Mouse (Mus musculus) bone marrow macrophage, adult 2 months (primary cell): ENCODE results near the gene Sgpl1. TPM values are rescaled to one million over a fixed set of nuclear protein-coding genes. Genes with fewer than 3 reads are reported as not detected.

Experiments
- H3K27ac ChIP-seq: 2 replicates; pipeline ENCODE4 v1.5.1; 2012; ENCODE audit warnings: low read depth, low read length; ENCODE audit not compliant: insufficient read depth
- H3K4me1 ChIP-seq: 2 replicates; pipeline ENCODE4 v1.6.1; 2012; ENCODE audit warnings: low read length; ENCODE audit not compliant: control insufficient read depth, insufficient read depth
- H3K4me3 ChIP-seq: 2 replicates; pipeline ENCODE4 v1.5.1; 2012; ENCODE audit warnings: mild to moderate bottlenecking, low read length, moderate library complexity; ENCODE audit not compliant: insufficient read depth
- CTCF ChIP-seq: IDR thresholded peaks from 2 replicates; pipeline ENCODE4 v1.5.1; 2012; ENCODE audit warnings: low read depth, mild to moderate bottlenecking, low read length, moderate library complexity
- POLR2A ChIP-seq: IDR thresholded peaks from 2 replicates; pipeline ENCODE4 v1.6.1; 2012; ENCODE audit warnings: mild to moderate bottlenecking, low read depth, low read length, borderline replicate concordance
- polyA plus RNA-seq: library from polyadenylated mRNA; stranded (reverse); fragments of >200 nt; gene quantifications from 2 replicates; pipeline ENCODE4 v1.2.4, GENCODE M21; 2012; ENCODE audit not compliant: missing spikeins, insufficient read depth, insufficient read length

Gene Sgpl1
- polyA plus RNA-seq, 1 experiment: 268 TPM

GRCm38 (mm10) chr10:61091866-61092265 is 55.6 kb downstream of the Sgpl1 start:
- Histone ChIP-seq H3K27ac (no peak overlapping the region), H3K4me3 (no peak overlapping the region), H3K4me1 (no peaks in the 10 kb centered on the region)
- no peak for TF ChIP-seq CTCF
- TF ChIP-seq POLR2A: no peak

GRCm38 (mm10) chr10:61089170-61090142 is 58.0 kb downstream of the Sgpl1 start, which contains the start of gene Pcbd1:
TSS of gene Pcbd1 (plus strand) at chr10:61089331.
- H3K4me1 ChIP-seq: no peaks in the 10 kb centered on the region
- no peak within 1 kb of the TSS for H3K27ac ChIP-seq
- TF ChIP-seq POLR2A (no peak), CTCF (no peak)
- no peak within 1 kb of the TSS for H3K4me3 ChIP-seq

GRCm38 (mm10) chr10:61088468-61088867 is 59.0 kb downstream of the Sgpl1 start:
- Histone ChIP-seq H3K4me1 (no peaks in the 10 kb centered on the region), H3K27ac (no peak overlapping the region), H3K4me3 (no peak overlapping the region)
- TF ChIP-seq POLR2A: no peak
- no peak for TF ChIP-seq CTCF

GRCm38 (mm10) chr10:61086502-61086901 is 61.0 kb downstream of the Sgpl1 start:
- Histone ChIP-seq H3K27ac (no peak overlapping the region), H3K4me1 (no peaks in the 10 kb centered on the region)
- TF ChIP-seq CTCF (no peak), POLR2A (no peak)

GRCm38 (mm10) chr10:61085364-61085763 is 62.1 kb downstream of the Sgpl1 start:
- Histone ChIP-seq H3K4me1 (no peaks in the 10 kb centered on the region), H3K4me3 (no peak overlapping the region), H3K27ac (no peak overlapping the region)
- TF ChIP-seq CTCF: no peak
- no peak for TF ChIP-seq POLR2A

More at GRCm38 (mm10) chr10:61086502-61086901, 61.0 kb downstream of the Sgpl1 start:
- no peak overlapping the region for H3K4me3 ChIP-seq

- TF ChIP-seq CTCF (no peak), POLR2A (no peak)
- Histone ChIP-seq H3K4me3 (no peak overlapping the region), H3K27ac (no peak overlapping the region), H3K4me1 (no peaks in the 10 kb centered on the region)
Measured at GRCm38 (mm10) chr10:61080931-61081255, 66.6 kb downstream of the Sgpl1 start.

GRCm38 (mm10) chr10:61080227-61080930 is 67.1 kb downstream of the Sgpl1 start:
- Histone ChIP-seq H3K27ac (no peak overlapping the region), H3K4me3 (no peak overlapping the region)
- no peak for TF ChIP-seq CTCF
- no peak for TF ChIP-seq POLR2A

GRCm38 (mm10) chr10:61075607-61076006 is 71.9 kb downstream of the Sgpl1 start:
- Histone ChIP-seq H3K4me1 (0 out of 2 replicates have a peak, but pooled peaks cover 2% of the 10 kb centered on the region), H3K4me3 (no peak overlapping the region)
- no peak for TF ChIP-seq CTCF
- no peak for TF ChIP-seq POLR2A

More at GRCm38 (mm10) chr10:61080227-61080930, 67.1 kb downstream of the Sgpl1 start:
- no peaks in the 10 kb centered on the region for H3K4me1 ChIP-seq

GRCm38 (mm10) chr10:61074643-61075042 is 72.9 kb downstream of the Sgpl1 start:
- TF ChIP-seq CTCF (no peak), POLR2A (no peak)
- H3K4me3 ChIP-seq: no peak overlapping the region

More at GRCm38 (mm10) chr10:61075607-61076006, 71.9 kb downstream of the Sgpl1 start:
- no peak overlapping the region for H3K27ac ChIP-seq

GRCm38 (mm10) chr10:61072324-61072723 is 75.2 kb downstream of the Sgpl1 start:
- H3K4me1 ChIP-seq: peaks cover 2% of the 10 kb centered on the region; the same call in 1 of the 2 replicates
- no peak overlapping the region for H3K27ac ChIP-seq
- H3K4me3 ChIP-seq: no peak overlapping the region
- peak; percentile 93 for TF ChIP-seq CTCF
- no peak for TF ChIP-seq POLR2A

More at GRCm38 (mm10) chr10:61074643-61075042, 72.9 kb downstream of the Sgpl1 start:
- 0 out of 2 replicates have a peak, but pooled peaks cover 2% of the 10 kb centered on the region for H3K4me1 ChIP-seq
- no peak overlapping the region for H3K27ac ChIP-seq
